Mouse (Mus musculus): ENCODE data around the gene Cirbp. TPM values are rescaled to one million over a fixed set of nuclear protein-coding genes. Genes with fewer than 3 reads are reported as not detected.
"Not testable (repeated sequence)": the region's sequence is repeated elsewhere in the genome, so short reads cannot be mapped to it uniquely, and the experiment has no call there.

Cirbp gene
- total RNA-seq, 4 experiments from 2014 or later, result 124 to 159 (median 143) TPM

- DNase-seq (ENCODE audit: low spot score in 2 of 2), result no peak
Observed at GRCm38 (mm10) chr10:80161522-80162242, 4.1 kb upstream of the Cirbp start.

GRCm38 (mm10) chr10:80162243-80162608 is 3.6 kb upstream of the Cirbp start:
- DNase-seq (ENCODE audit: low spot score in 2 of 2), result no peak

GRCm38 (mm10) chr10:80162716-80163299 is 3.0 kb upstream of the Cirbp start:
- no peak for DNase-seq (ENCODE audit: low spot score in 2 of 2)

- DNase-seq (ENCODE audit: low spot score in 2 of 2), result no peak
Observed at GRCm38 (mm10) chr10:80163721-80164120, 2.1 kb upstream of the Cirbp start.

GRCm38 (mm10) chr10:80164161-80164997 is 1.4 kb upstream of the Cirbp start:
- DNase-seq (ENCODE audit: low spot score in 2 of 2), result peak in 1 of 2 experiments; percentile 64

GRCm38 (mm10) chr10:80164998-80165344 is 814 bp upstream of the Cirbp start:
- DNase-seq (ENCODE audit: low spot score in 2 of 2), result peak; percentile 95

GRCm38 (mm10) chr10:80166136-80166535 is 351 bp downstream of the Cirbp start:
- not testable (repeated sequence) for DNase-seq (ENCODE audit: low spot score in 2 of 2)

- peak; percentile 97 to 98 for DNase-seq (ENCODE audit: low spot score in 2 of 2)
Observed at GRCm38 (mm10) chr10:80167460-80168037, 1.8 kb downstream of the Cirbp start.

GRCm38 (mm10) chr10:80168038-80168661 is 2.4 kb downstream of the Cirbp start:
- DNase-seq (ENCODE audit: low spot score in 2 of 2), result peak; percentile 90 to 91

- no peak for DNase-seq (ENCODE audit: low spot score in 2 of 2)
Observed at GRCm38 (mm10) chr10:80169070-80169469, 3.3 kb downstream of the Cirbp start.

- no peak for DNase-seq (ENCODE audit: low spot score in 2 of 2)
Observed at GRCm38 (mm10) chr10:80169651-80170050, 3.9 kb downstream of the Cirbp start.

GRCm38 (mm10) chr10:80170052-80170451 is 4.3 kb downstream of the Cirbp start:
- no peak for DNase-seq (ENCODE audit: low spot score in 2 of 2)

- no peak for DNase-seq (ENCODE audit: low spot score in 2 of 2)
Observed at GRCm38 (mm10) chr10:80170601-80171021, 4.8 kb downstream of the Cirbp start.

- no peak for DNase-seq (ENCODE audit: low spot score in 2 of 2)
Observed at GRCm38 (mm10) chr10:80171252-80171651, 5.5 kb downstream of the Cirbp start.

GRCm38 (mm10) chr10:80171760-80172526 is 6.2 kb downstream of the Cirbp start:
- no peak for DNase-seq (ENCODE audit: low spot score in 2 of 2)

GRCm38 (mm10) chr10:80172527-80173292 is 6.9 kb downstream of the Cirbp start, which contains the start of gene 1600002K03Rik:
1600002K03Rik (plus strand) TSS chr10:80172944.
- DNase-seq (ENCODE audit: low spot score in 2 of 2), result peak; percentile 86 to 89

- DNase-seq (ENCODE audit: low spot score in 2 of 2), result no peak
Observed at GRCm38 (mm10) chr10:80173358-80173757, 7.6 kb downstream of the Cirbp start.

GRCm38 (mm10) chr10:80173955-80174640 is 8.3 kb downstream of the Cirbp start:
- no peak for DNase-seq (ENCODE audit: low spot score in 2 of 2)

GRCm38 (mm10) chr10:80174705-80175104 is 8.9 kb downstream of the Cirbp start:
- no peak for DNase-seq (ENCODE audit: low spot score in 2 of 2)
